Mouse (Mus musculus) liver, embryonic 13.5 days (tissue): ENCODE results near the gene Nav2. TPM values are rescaled to one million over a fixed set of nuclear protein-coding genes. Genes with fewer than 3 reads are reported as not detected.

Source experiments
- ATAC-seq: fragments of 200-750 bp; cut with Nextera tagmentation; 2 replicates; pipeline ENCODE4 v1.8.0; 2017; ENCODE audit warnings: low read depth, mild to moderate bottlenecking, moderate number of reproducible peaks, moderate library complexity
- DNase-seq: peaks from one replicate; pipeline ENCODE4 v3.0.0; 2022
- H3K27ac ChIP-seq: fragments of 300-500 bp; sonication (generic); 2 replicates; pipeline ENCODE4 v1.5.1; 2015; ENCODE audit warnings: moderate library complexity, mild to moderate bottlenecking, inconsistent platforms
- H3K27me3 ChIP-seq: fragments of 300-500 bp; sonication (generic); 2 replicates; pipeline ENCODE4 v1.6.1; 2015; ENCODE audit warnings: mild to moderate bottlenecking, inconsistent platforms
- H3K36me3 ChIP-seq: fragments of 300-500 bp; sonication (generic); 2 replicates; pipeline ENCODE4 v1.6.1; 2015; ENCODE audit warnings: mild to moderate bottlenecking, inconsistent platforms
- H3K4me1 ChIP-seq: fragments of 300-500 bp; sonication (generic); replicated peaks from 2 replicates; pipeline ENCODE4 v1.6.1; 2015; ENCODE audit warnings: inconsistent platforms
- H3K4me2 ChIP-seq: fragments of 300-500 bp; sonication (generic); 2 replicates; pipeline ENCODE4 v1.6.1; 2015; ENCODE audit warnings: inconsistent platforms, mild to moderate bottlenecking, moderate library complexity
- H3K4me3 ChIP-seq: fragments of 300-500 bp; sonication (generic); replicated peaks from 2 replicates; pipeline ENCODE4 v1.5.1; 2015; ENCODE audit warnings: mild to moderate bottlenecking, inconsistent platforms
- H3K9ac ChIP-seq: fragments of 300-500 bp; sonication (generic); 2 replicates; pipeline ENCODE4 v1.6.1; 2015; ENCODE audit warnings: mild to moderate bottlenecking, inconsistent platforms
- H3K9me3 ChIP-seq: fragments of 300-500 bp; sonication (generic); replicated peaks from 2 replicates; pipeline ENCODE4 v1.6.1; 2016; ENCODE audit warnings: inconsistent platforms
- WGBS: fragments of 180-500 bp; shearing (Covaris S2); methylation state at CpG from one replicate; pipeline ENCODE4 v1.1.7; 2015; ENCODE audit not compliant: insufficient replicate concordance; 5-methylcytosine and 5-hydroxymethylcytosine counted together
- polyA plus RNA-seq: library from polyadenylated mRNA; unstranded; fragments of >200 nt; fragmentation: Nextera tagmentation; extraction: Ambion mirVana; gene quantifications from 2 replicates; pipeline ENCODE4 v1.2.1, GENCODE M21; 2015

The Nav2 gene
- polyA plus RNA-seq, 1 experiment from 2014 or later, result 1.8 TPM

DNA sequence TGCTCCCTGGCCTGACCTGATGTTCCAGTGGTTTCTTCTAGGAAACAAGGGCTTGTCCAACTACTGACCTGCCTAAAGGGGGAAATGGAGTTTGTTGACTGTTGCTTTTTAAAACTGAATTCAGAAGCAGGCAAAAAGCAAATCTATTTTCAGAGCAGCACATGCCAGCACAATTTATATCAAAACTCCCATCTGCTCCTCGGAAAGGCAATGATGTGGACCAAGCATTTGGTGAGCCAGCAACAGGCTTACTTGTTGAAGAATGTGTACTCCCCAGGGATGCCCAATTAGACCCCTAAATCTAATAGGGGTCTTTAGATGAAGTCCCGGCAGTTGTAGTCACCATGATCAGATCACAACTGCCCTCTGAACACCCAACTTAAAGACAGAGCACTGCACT, 125.7 kb downstream of the Nav2 start:
- Histone ChIP-seq H3K27ac (no peak overlapping the region), H3K4me2 (no peak overlapping the region), H3K4me1 (no peaks in the 10 kb centered on the region), H3K9ac (no peak overlapping the region), H3K9me3 (no peaks in the 10 kb centered on the region), H3K4me3 (no peak overlapping the region), H3K36me3 (no peaks in the 10 kb centered on the region), H3K27me3 (no peaks in the 10 kb centered on the region)
- WGBS, result 67% methylated on average over 2 of the region's 2 CpGs
- ATAC-seq (no peak), DNase-seq (no peak)

GRCm38 (mm10) chr7:49040163-49040562, 131.6 kb downstream of the Nav2 start:
- Histone ChIP-seq H3K27me3 (no peaks in the 10 kb centered on the region), H3K9me3 (no peaks in the 10 kb centered on the region), H3K4me3 (no peak overlapping the region), H3K4me1 (no peaks in the 10 kb centered on the region), H3K9ac (no peak overlapping the region), H3K36me3 (no peaks in the 10 kb centered on the region), H3K27ac (no peak overlapping the region), H3K4me2 (no peak overlapping the region)
- 70% methylated on average over 8 of the region's 8 CpGs for WGBS
- DNase-seq (no peak), ATAC-seq (no peak)

GRCm38 (mm10) chr7:49041334-49042070, 133.0 kb downstream of the Nav2 start:
- DNase-seq (no peak), ATAC-seq (no peak)
- H3K27me3 ChIP-seq, result no peaks in the 10 kb centered on the region; the same call in 1 of the 2 replicates
- WGBS, result 51% methylated on average over 4 of the region's 4 CpGs
- no peak overlapping the region for H3K4me2 ChIP-seq
- no peaks in the 10 kb centered on the region for H3K9me3 ChIP-seq
- no peak overlapping the region for H3K4me3 ChIP-seq
- no peak overlapping the region for H3K9ac ChIP-seq
- no peaks in the 10 kb centered on the region for H3K4me1 ChIP-seq
- no peaks in the 10 kb centered on the region for H3K36me3 ChIP-seq
- H3K27ac ChIP-seq, result no peak overlapping the region

DNA sequence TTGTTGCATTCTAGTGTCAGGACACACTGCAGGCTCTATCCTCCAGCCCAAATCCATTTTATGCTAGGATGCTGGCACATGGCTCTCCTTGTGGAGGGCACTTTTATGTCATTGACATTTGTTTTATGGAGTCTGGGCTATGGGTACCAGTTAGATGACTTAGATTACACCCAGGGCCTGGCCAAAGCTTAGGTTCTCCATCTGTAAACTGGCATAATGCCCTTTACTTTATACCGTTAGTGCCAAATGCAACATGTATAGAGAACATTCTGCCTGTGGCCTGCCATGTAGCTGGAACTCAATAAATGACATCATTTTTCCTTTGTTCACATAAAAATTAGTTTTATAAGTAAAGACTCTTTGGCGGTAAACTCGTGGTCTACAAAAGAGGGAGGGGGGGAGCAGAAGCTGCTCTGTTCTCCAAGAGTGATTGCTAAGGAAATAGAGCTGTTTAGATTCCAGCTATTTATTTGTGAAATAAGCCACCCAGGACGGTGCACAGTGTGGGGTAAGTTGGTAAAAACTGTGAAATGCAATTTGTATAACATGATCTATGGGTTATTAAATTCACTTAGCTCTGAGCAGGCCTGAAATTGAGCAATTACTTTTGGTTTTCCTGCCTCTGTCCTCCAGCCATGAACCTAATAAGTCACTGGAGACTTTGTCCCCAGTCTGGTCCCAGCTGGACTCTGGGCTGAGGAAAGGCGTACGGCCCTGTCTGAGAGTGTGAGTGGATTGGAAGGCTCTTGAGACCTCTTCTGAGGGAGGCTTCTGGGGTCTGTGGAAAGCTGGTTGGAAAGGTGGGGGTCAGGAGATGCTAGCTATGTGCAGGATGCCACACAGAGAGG, 137.2 kb downstream of the Nav2 start:
- Histone ChIP-seq H3K4me2 (no peak overlapping the region), H3K4me3 (no peak overlapping the region), H3K27ac (no peak overlapping the region), H3K36me3 (no peaks in the 10 kb centered on the region), H3K9ac (no peak overlapping the region), H3K4me1 (no peaks in the 10 kb centered on the region), H3K9me3 (no peaks in the 10 kb centered on the region), H3K27me3 (peaks cover 5% of the 10 kb centered on the region; the same call in 1 of the 2 replicates)
- no peak for DNase-seq
- 64% methylated on average over 6 of the region's 6 CpGs for WGBS
- no peak for ATAC-seq

GRCm38 (mm10) chr7:49046347-49046989, 138.0 kb downstream of the Nav2 start:
- Histone ChIP-seq H3K4me2 (no peak overlapping the region), H3K4me1 (no peaks in the 10 kb centered on the region)
- no peak for ATAC-seq

GRCm38 (mm10) chr7:49047336-49047735, 138.8 kb downstream of the Nav2 start:
- DNase-seq (no peak), ATAC-seq (no peak)
- H3K9me3 ChIP-seq, result no peaks in the 10 kb centered on the region
- H3K27ac ChIP-seq, result no peak overlapping the region
- no peak overlapping the region for H3K4me3 ChIP-seq
- H3K4me2 ChIP-seq, result no peak overlapping the region
- no peaks in the 10 kb centered on the region for H3K4me1 ChIP-seq
- H3K9ac ChIP-seq, result no peak overlapping the region
- H3K36me3 ChIP-seq, result no peaks in the 10 kb centered on the region
- WGBS, result 28% methylated on average over 8 of the region's 8 CpGs
- peaks cover 5% of the 10 kb centered on the region; the same call in 1 of the 2 replicates for H3K27me3 ChIP-seq

More at GRCm38 (mm10) chr7:49046347-49046989, 138.0 kb downstream of the Nav2 start:
- Histone ChIP-seq H3K27me3 (peaks cover 5% of the 10 kb centered on the region; the same call in 1 of the 2 replicates), H3K36me3 (no peaks in the 10 kb centered on the region), H3K9ac (no peak overlapping the region), H3K9me3 (no peaks in the 10 kb centered on the region), H3K4me3 (no peak overlapping the region), H3K27ac (no peak overlapping the region)
- 36% methylated on average over 6 of the region's 6 CpGs for WGBS
- DNase-seq, result no peak

DNA sequence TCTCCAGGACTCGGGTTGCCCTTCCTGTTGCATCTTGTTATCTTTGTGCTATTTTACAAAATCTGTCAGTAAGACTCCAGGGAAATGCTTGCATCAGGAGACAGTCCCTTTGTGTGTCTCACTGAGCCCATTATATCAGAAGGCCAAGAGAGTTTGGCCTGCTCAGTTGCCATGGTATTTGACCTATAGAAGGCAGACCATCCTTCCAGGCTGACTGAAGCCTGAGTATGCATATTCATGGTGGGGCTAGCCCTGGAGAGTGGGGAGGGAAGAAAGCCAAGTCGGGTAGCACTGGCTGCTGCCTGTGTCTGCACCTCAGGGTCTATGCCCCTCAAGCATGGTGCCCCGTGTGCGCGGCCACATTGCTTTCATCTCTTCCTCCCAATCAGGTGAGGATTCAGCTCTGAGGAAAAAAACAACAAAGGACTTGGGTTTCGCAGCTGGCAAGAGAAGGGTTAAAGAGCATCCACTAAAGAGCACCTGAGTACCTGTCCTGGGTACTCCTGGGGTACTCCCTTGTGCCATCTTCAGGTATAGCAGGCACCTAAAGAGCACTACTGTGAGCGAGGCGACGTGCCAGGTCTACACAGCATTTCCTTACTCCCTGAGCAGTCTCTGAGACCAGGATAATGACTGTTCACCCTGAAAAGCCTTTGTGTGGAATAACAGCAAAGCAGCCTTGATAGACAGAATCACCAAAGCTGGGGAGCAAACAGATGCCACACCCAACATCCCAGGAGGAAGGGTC, 144.5 kb downstream of the Nav2 start:
- Histone ChIP-seq H3K4me2 (no peak overlapping the region), H3K27me3 (peaks cover 7% of the 10 kb centered on the region; the same call in 1 of the 2 replicates), H3K36me3 (no peaks in the 10 kb centered on the region), H3K4me1 (no peaks in the 10 kb centered on the region), H3K4me3 (no peak overlapping the region), H3K27ac (no peak overlapping the region), H3K9me3 (no peaks in the 10 kb centered on the region), H3K9ac (no peak overlapping the region)
- WGBS, result 67% methylated on average over 9 of the region's 9 CpGs
- ATAC-seq (no peak), DNase-seq (no peak)

DNA sequence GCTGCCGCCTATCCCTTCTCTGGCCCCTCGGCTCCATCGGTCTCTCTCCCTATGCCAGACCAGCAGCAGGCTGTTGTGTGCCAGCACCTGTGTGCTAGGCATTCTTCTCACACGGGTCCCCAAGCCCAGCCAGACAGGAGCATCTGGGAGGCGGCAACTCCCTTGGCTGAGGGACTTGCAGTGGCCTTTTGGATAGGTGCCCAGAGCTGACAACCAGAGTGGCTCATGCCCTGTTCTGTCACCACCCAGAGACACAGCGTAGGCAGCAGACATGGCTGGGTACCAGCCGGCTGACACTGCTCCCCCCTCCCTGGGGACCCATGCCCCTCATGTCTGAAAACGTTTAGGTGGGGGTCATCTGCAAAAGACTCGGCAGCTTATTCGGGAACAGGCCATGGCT, 146.8 kb downstream of the Nav2 start:
- Histone ChIP-seq H3K36me3 (no peaks in the 10 kb centered on the region), H3K27me3 (0 out of 2 replicates have a peak, but pooled peaks cover 3% of the 10 kb centered on the region), H3K4me3 (no peak overlapping the region), H3K9ac (no peak overlapping the region), H3K27ac (no peak overlapping the region), H3K9me3 (no peaks in the 10 kb centered on the region), H3K4me2 (no peak overlapping the region), H3K4me1 (no peaks in the 10 kb centered on the region)
- no peak for DNase-seq
- no peak for ATAC-seq
- WGBS, result 64% methylated on average over 10 of the region's 10 CpGs

- Histone ChIP-seq H3K4me2 (no peak overlapping the region), H3K36me3 (no peaks in the 10 kb centered on the region), H3K4me3 (no peak overlapping the region), H3K9me3 (no peaks in the 10 kb centered on the region), H3K4me1 (no peaks in the 10 kb centered on the region), H3K27ac (no peak overlapping the region), H3K27me3 (no peaks in the 10 kb centered on the region), H3K9ac (no peak overlapping the region)
- DNase-seq (no peak), ATAC-seq (no peak)
- WGBS, result 54% methylated on average over 8 of the region's 8 CpGs
Observed at GRCm38 (mm10) chr7:49058304-49059012, 149.9 kb downstream of the Nav2 start.

DNA sequence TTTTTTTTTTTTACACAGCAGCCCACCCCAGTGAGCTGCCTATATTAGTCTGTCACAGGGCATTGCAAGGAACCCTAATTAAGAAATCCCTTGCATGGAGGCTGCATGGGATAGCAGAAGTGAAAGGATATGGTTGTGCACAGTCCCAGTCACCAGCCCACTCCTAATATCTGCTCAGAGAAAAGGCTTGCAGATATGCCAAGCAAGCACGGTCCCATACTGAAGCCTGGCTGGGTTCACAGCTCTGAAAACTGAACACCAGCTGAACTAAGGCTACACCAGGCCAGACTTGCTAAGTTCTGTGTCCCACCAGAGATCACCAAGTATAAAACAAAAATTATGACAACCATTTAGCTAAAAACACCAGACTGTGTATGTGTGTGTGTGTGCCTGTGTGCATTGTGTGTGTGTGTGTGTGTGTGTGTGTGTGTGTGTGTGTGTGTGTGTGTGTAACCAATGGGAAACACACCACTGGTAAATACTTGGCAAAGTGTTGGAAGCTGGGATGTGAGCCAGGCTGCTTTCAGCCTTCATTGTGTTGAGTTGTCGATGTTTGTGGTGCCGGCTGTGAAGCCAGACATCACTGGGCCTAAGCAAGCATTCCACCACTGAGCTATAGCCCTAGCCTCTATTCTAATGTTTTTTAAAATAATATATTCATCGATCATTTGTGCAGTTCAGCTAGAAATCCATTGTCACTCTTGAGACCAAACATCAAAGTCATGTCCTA, 156.4 kb downstream of the Nav2 start:
- ATAC-seq (no peak), DNase-seq (no peak)
- H3K9ac ChIP-seq, result no peak overlapping the region
- H3K4me1 ChIP-seq, result no peaks in the 10 kb centered on the region
- H3K4me2 ChIP-seq, result no peak overlapping the region
- no peak overlapping the region for H3K27ac ChIP-seq
- H3K9me3 ChIP-seq, result no peaks in the 10 kb centered on the region
- no peaks in the 10 kb centered on the region for H3K36me3 ChIP-seq
- H3K27me3 ChIP-seq, result no peaks in the 10 kb centered on the region
- H3K4me3 ChIP-seq, result no peak overlapping the region
- WGBS, result 72% methylated on average over 4 of the region's 4 CpGs
